Mouse (Mus musculus): ENCODE results near the gene Mapre3.

- TF ChIP-seq CTCF (IDR thresholded peaks at IDR 0.05; ENCODE audit: low read depth, low read length) (no peak), TAL1 (conservative IDR thresholded peaks at IDR 0.05; ENCODE audit: low read depth, low read length) (no peak)
These were observed 19.0 kb downstream of the Mapre3 start for GRCm38 (mm10) chr5:30833416-30833815.

Measured in G1E (cell line).